Mouse (Mus musculus): ENCODE measurements at regions not wholly inside any gene's neighbourhood (a gene's known extent, or its start where the extent isn't known, plus 50 kb on each side); places are given as distances from the start of the nearest gene placed in this dataset.
A peak's percentile ranks its signal among the peaks of the same experiment; 100 is the strongest.

DNA sequence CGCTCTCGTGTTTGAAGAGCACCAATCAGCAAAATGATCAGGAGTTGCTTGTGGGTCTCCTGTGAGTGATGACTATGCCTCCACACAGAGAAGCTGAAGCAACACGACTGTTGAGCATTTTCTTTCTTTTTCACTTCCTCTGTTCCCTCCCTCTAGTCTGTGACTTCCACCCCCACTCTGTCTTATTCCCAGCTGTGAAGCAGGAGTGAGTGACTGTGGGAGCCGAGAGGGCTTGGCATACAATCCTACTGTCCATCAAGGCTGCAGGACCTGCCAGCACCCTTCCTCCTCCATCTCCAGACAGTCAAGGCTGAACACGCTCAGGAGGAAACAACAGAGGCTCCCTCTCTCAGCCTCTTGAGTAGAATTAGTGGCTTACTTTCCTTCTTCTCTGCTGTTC is 401.3 kb downstream of the Plcl1 start:
- peak; percentile 96 for DNase-seq

DNA sequence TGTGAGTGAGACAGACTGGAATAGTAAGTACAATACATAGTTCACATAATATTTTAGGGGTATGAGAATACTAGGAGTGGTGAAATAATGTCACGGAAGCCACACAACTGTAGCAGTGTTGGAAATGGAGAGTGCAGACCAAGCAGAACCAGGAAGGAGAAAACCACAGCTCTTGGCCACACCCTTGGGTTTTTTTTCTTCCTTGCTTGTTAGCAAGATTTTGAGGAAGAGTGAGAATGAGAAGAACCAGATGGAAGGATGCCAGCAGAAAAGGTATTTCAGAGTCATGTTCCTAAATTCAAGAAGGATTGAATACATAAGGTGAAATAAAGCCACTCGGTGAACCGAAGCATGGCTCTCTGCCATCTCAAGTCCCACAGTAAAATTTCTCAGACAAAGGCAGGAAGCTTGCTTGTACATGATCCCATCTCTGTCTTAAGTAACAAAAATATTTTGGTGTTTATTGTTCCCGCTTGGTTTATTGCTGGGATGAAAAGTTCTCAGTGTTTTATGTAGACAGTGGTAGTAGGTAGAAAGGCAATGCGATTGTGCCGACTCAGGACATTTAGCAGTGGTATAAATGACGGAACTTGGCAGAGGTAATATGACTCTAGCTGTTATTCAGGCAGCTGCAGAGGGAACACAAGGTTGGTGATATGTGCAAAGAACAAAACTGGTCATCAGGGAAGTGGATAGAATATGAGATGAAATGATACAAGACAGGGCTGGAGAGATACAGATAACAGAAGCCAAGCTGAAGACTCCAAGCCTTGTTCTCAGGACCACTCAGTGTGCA is 403.2 kb downstream of the Plcl1 start:
- DNase-seq, result peak; percentile 90

DNA sequence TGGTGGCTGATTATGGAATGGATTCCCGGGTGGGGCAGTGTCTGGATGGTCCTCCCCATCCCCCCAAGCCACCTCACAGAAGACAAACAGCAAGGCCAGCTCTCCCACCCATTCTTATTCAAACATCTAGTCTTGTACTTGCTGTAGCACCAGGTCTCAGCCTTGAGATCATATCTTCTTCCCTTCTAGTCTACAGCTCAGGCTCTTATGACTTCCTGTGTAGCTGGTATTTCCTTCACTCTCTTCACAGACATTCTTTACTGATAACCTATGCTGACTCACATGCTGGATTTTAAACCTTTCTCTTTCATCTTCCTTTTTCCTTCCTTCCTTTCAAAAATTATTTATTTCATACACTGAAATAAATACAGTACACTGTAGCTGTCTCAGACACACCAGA is 406.8 kb downstream of the Plcl1 start:
- DNase-seq, result no peak

DNA sequence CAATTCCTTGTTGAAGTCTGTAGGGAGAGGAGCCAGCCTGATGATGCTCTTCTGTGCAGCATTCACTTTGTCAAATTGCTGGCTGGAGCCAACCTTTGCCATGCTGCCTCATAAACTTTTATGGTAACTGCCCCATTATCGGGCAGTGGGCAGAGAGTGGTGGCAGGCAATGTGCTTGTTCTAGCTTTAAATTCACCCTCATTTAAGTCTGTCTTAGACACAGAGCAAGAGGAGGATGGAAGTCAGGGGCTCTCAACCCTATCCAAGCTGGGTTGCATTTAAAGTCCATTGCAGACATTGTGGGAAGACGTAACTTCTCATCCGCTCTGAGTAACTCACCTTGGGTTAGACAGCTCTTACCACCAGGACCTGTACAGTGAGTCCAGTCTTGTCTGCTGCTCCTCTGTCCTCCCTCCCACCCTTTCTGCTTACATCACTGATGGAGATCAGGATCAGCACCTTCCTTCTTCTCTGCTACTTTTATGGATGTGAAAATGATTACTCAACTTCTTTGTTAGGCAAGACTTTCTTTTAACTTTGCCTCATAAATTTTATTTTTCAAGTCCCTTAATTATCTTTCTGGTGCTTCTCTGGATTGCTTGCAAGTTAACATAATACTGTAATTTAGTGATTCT is 415.3 kb downstream of the Plcl1 start:
- peak; percentile 31 for DNase-seq

DNA sequence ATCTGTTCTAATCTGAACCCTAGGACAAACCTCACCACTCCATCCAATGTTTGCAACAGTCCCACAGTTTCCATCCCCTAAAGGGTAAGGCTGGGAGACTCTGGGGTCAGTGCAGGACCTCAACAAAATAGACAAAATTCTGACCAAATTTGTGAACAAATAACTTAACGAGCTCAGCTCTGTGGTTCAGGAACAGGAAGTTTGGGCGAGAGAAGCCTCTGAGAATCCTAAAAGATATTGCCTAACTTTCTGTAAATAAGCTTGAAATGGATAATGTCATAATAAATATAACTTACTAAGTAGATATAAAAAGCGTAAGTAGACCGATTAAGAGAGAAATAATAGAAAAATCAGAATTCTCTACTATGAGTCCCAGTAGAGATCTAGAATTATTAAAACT is 416.9 kb downstream of the Plcl1 start:
- peak; percentile 16 for DNase-seq

DNA sequence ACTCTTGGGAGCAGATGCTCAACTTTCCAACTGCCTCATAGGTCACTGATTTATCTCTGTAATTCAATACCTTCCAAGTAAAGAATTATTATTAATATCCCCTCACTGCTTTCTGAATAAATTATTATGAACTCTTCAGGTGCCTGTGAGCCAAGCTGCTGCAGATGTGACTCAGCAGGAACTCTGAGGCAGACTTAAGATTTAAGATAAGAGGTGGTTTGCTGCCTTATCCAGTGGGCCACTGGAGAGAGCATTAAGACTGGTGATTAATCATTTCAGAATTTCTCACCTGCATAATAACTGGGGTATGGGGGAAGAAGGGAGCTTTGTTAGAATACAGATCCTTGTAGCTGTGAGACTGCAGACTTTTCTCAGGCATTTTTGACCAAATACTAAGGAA is 421.5 kb downstream of the Plcl1 start:
- DNase-seq, result peak; percentile 25

DNA sequence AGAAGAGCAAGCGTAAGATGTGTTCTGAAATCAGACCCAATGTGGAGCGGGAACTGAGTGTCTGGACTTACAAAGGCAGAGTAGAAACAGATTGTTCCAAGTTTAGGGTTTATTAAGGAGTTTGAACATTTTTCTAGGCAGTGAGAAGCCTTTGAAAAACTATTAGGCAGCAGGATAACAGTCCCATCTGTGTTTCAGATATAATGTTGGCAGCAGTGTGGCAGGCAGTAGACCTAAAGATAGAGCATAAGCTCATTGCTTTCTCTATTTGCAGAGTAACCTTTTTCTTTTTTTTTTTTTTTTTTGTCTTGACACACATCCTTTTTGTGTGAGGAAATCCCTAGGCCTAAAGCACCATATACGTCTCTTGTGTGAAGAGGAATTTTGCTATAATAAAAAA is 429.6 kb downstream of the Plcl1 start:
- peak; percentile 9 for DNase-seq

DNA sequence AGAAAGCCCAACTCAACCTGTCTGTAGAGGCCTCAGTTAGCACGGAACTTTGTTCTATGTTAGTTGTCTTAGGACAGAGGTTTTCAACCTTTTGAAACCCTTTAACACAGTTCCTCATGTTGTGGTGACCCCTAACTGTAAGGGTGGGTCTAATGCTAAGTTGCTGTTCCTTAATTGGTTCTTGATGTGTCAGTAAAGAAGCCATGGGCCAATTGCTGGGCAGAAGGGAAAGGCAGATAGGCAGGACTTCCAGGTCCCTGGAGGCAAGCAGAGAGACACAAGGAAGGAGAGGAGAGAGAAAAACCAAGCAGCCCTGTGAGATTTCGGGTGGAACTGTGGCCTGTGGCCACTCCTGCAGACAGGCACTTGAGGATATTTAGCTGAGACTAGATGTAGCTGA is 431.0 kb downstream of the Plcl1 start:
- peak; percentile 66 for DNase-seq

DNA sequence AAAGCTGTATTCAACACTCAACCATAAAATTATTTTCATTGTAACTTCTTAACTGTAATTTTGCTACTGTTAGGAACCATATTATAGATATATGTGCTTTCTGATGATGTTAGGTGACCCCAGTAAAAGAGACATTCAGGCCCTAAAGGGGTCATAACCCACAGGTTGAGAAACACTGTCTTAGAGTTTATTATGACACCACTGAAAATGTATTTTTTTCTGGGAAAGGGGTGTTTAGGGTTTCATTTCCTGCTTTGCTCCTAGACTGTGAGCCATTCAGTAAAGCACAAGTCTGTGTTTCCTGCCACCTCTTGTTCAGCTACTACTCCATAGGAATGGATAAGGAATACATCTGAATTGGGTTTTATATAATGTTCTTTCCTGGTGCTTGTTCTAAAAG is 431.6 kb downstream of the Plcl1 start:
- DNase-seq, result no peak

DNA sequence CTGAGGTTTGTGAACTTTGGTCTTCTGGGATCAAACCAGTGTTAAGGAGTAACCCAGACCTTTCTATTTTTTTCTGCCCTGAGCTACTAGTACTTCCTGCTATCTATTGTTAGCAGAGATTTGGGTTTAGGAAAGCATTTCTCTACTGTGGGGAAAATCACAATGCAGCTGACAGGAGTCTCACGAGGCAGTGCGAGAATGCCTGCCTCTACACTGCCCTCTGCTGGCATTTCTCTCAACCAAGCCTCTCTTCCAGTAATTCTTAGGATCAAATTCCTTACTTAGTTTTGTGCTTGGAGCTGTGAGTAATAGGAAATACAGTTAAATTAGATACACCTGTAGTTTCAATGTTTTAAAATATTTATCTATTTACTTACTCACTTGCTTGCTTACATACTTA is 432.4 kb downstream of the Plcl1 start:
- DNase-seq, result peak; percentile 80

DNA sequence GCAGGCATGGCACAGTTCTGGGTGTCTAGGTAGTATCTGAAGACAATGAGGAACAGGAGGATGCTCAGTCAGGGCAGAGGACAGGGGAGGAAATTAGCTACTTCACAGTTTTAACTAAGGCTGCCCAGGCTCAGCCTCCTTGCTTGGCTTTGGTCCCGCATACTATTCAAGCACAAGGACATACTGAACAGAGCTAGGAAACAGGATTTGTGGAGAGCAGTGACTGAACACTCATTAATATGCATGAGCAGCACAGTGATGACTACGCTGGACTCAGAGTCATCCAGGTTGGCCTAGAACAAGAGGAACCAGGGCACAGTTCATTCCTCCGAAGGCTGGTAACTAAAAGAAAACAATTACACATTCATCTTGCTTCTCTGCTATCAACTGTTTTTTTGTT is 443.1 kb downstream of the Plcl1 start:
- DNase-seq, result peak; percentile 50

DNA sequence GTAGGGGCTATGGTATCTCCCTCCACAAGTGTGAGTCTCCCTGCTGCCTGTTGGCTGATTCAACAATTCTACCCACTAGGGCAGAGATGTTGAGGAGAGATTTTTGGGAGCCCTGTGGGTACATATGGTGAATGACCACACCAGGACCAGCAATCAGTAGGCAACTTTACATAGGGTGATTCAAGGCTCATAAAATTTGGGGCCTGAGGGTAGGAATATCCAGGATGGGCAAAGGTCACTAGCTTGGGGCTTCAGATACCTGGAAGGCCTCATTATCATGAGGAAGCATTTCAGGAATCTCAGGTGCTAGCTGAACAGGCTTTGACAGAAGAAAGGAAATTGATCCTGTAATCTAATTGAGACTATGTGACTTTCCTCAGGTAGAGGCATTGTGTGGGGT is 446.6 kb downstream of the Plcl1 start:
- DNase-seq, result no peak

DNA sequence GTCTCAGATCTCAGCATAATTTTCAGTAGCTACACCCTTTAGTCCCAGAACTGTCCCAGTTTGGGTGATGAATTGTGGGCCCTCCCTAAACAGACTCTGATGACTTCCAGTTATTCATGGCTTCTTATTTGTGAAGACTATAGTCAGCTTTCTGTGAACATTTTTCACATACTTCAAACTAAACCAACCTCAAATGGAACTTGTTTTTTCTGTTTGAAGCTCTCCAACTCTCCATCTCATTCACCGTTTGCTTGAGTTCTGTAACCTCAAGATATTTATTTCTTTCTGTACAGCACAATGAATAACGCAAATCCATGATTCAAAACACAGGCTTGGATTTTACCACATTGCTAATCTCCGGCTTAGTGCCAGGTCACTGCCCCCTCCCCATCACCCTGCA is 453.4 kb downstream of the Plcl1 start:
- DNase-seq, result no peak

DNA sequence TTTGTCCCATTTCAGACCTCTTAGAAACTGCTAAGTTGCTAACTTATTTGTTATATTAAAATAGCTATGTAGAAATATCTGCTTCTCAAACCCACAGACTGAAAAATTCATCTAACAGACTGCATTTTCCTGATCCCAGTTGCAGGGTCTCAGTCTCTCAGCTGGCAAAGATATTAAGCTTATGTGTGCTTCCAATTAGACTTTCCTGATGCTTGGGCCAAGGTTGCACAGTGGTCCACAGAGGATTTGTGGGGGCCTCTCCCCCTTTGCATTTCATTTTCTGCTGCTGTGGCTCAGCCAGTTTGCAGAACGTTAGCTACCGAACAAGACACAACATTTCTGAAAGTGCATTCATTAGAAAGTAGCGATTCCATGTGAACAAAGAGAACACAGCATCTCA is 457.4 kb downstream of the Plcl1 start:
- no peak for DNase-seq

DNA sequence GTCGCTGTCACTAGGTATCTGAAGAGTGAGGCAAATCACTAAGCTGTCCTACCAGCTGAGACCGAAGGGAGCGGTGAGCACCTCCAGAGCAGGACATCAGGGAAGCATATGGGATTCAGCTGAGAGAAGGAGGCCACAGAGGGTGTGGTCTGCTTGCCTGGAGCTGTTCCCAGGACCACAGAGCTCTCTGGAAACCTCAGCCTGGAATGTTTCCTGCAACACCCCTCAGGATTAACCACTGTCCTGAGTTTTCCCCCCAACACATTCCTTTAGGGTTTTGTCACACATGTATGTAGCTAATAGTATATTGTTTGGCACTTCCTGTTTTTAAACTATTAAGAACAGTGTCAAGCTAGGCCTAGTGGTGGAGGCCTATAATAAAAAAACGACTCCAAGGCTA is 459.6 kb downstream of the Plcl1 start:
- DNase-seq, result no peak

DNA sequence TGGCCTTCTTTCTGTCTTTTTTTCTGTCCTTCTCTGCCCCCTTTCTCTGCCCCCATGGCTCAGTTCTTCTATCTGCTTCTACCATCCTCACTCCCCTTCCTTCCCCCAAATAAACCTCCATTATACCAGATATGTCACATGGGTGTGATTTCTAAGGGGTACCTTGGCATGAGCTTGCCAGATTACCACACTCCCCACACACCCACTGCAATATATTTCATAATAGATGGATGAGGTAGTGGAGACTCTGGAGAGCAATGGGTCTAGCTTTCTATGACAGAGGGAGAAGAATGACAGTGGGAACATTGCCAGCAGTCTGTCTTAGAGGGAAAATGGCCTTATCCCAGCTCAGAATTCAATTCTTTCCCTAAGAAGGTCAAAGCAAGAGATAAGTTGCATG is 461.0 kb downstream of the Plcl1 start:
- DNase-seq, result no peak

DNA sequence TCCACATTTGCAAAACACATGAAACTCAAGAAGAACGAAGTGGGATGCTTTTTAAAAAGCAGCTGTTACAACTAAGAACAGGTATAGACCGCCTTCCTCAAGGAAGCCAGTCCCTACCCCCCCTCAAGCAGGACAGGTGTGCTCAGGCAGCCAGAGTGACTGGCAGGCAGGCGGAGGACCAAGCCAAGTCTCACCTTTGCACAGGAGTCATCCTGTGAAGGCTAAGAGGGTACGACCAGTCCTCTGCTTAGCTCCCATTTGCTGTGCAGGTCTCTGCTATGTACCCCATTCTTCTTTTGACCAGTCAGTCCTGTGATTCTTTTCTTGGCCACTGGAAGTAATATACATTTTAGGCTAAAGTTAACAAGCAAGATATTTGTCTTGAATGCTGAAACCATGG is 467.9 kb downstream of the Plcl1 start:
- peak; percentile 69 for DNase-seq

DNA sequence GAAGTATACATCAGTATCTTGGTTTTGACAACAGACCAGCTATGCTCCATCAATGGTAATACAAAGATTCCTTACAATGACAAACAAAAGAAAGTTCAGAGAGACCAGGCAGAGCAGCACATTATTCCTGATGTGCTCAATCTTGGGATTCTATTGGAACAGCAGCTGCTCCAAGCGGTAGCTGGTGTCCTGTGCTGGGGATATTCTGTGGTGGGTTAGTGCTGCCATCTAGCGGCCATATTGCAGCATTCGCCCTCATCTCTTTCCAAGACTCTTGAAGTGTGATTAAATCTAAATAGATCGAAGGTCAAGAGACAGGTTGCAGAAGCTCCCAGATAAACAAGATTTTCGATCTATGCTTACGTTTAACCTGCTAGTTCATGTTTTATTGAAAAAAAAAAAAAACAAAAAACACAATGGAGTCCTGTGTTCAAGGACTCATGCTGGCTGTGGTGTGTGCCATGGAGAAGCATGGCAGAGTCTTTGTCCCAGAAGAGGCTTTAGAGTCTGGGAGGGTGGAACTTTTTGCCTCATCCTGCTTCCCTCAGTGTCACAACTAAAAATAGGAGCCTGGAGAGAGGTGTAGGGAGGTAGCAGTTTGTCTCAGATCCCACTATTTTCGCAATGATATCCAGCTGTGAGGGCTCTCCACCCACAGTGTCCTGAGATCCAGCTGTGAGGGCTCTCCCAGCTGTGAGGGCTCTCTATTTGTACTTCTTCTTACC is 468.6 kb downstream of the Plcl1 start:
- peak; percentile 85 for DNase-seq

DNA sequence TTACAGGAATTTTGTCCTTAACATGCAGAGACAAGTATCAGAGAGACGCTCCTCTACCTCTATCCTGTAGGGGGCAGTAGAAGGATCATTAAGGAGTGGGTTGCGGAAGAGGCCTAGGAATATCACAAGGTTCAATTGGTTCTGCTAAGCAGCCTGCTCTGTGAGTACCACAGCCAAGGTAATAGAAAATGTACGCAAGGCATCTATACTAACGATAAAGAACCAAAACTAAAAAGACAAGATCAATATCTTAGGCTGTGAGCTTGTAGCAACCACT is 469.1 kb downstream of the Plcl1 start:
- DNase-seq, result peak; percentile 5

DNA sequence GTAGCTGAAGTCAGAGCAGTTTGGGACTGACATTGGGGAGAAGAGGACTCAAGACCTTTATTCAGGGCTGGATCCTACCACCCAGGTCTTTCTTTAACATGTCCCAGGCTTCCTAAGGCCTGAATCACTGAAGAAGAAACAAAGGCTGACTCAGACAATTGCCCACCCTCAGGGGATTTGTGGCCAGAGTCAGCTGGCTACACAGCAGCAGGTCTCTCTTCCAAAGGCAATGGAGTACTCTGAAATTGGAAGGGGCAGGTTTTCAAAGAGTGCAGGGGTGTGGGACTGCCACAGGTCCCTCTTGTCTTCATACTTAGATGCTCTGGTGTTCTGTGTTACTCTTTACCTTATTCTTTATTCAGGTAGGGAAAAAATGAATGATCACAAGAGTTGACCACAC is 478.9 kb downstream of the Plcl1 start:
- no peak for DNase-seq

DNA sequence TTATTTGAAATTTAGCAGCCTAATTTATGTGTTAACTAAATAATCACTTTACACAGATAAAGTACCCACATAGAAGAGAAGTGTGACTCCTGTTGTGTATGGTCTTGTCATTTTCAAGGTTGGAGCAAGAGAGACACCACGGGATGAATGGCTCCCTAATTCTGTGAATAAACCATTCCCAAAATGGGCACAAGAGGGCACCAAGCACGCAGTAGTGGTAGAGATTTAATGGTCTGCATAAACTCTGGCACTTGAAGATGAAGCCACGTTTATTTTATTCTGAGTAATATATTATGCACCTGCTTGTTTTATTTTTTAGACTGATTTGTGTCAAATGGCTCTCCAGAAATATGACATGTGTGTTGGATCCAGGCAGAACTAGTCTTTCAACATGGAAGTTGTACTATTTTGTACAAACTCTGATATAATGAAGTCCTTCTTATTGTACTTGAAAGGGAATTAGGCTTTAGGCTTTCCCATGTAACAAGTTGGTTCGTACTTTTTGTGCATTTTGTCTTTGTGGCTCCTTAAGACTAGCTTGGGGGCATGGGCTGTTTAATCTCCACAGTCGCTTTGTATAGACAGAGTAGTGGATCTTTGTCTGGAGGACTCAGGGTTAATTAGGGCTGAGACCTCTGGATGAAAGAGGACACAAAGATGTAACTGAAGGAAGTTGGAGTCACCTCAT is 480.8 kb downstream of the Plcl1 start:
- DNase-seq, result no peak

DNA sequence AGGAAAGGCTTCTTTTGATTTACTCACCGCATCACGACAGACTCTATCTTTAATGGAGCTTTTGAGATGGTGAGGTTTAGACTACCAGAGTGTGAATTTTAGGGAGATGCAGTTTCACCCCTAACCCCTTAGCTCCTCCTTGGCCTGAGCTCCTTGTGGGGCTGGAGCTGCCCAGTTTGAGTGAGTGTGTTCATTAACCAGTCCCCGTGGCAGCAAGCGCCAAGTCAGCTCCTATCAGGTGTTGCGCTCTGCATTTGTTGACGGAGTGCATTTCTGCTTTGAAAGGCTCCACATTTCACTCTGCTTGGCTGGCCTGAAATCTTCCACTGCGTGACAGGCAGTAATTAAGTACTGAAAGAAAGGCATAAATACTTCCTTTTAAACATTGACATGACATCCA is 481.7 kb downstream of the Plcl1 start:
- no peak for DNase-seq

DNA sequence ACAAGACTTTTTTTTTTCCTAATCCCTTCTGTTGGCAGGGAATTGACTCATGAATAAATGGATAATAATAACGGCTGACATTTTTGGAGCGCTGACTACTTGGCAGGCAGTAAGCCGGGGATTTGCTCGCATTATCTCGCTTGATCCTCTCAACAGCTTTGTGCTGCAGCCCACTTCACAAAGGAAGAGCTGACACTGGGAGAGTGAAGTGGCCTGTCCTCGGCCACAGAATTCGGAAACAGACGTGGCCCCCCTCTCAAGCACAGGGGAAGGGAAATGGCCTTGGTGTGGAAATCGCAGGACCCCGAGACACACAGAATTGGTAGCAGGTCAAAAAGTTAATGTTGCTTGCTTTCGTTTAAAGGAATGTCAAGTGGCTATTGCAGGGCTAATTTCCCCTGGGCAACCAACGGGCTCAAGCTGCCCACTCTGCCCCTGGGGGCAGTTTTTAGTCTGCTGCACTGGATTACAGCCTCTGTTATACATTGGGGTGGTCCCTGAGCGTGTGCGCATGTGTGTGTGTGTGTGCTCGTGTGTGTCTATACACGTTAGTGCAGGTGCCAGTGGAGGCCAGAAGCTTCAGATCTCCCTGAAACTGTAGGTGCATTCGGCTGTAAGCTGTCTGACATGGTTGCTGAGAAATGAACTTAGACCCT is 483.1 kb downstream of the Plcl1 start:
- no peak for DNase-seq

All from heart, adult 11 months (tissue).